Mouse (Mus musculus) CD4-positive, CD25-positive, alpha-beta regulatory T cell (primary cell): ENCODE measurements around the gene Cdh8. TPM values are rescaled to one million over a fixed set of nuclear protein-coding genes. Genes with fewer than 3 reads are reported as not detected.

ENCODE experiments used
- polyA plus RNA-seq: library from polyadenylated mRNA; unstranded; fragments of 100-300 nt; shearing (Covaris generic); gene quantifications from one replicate; pipeline ENCODE4 v1.2.1, GENCODE M21; 2017

Gene Cdh8
- polyA plus RNA-seq: not detected

DNA sequence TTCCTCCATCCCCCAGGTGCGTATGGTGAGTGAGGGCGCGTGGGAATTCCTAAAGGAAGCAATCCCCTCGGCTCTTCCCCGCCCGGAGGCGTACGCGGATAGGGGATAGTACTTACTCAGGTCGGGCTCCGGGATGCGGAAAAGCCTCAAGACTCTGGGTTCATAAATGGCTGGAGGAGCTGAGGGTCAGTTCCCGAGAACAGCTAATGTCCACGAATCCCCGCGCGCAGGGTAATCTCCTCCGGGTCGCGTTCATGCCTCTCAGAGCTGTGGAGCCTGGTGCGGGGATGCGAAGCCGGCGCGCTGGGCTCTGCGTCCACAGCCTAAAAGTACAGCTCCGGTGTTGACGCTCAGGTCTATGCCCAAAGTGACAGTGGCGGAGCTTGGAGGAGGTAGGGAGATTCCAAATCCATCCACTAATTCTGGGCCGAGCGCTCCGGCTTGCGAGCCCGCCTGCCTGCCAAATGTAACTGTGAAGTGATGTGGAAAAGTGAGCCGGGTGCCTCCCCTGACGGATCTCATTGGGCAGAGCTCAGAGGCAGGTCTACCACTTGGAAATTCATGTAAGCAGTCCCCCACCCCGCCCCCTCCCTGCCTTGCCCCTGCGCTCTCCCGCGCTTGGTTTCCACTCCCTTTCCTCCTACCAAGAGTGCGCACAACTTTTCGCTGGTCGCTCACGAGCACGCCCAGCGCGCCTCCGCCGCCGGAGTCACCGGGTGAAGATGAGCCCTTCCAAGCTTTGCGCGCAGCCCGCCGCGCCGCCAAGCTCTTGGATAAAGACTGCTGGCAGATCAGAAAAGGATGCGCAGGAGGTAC lies at the start of gene Cdh8:
Cdh8 (minus strand) TSS at position 506 of the 816 bp plus-strand sequence.

